Mouse (Mus musculus): Measurements from ENCODE around the gene Tbck.

The Tbck gene

GRCm38 (mm10) chr3:132813706-132814497, 130.0 kb downstream of the Tbck start:
- in situ Hi-C loops (cut with MboI; ENCODE audit: low pct_unique_long_range_greater_than_20kb in 1 of 2, low sequenced_read_pairs in 2 of 2, unreplicated experiment in 1 of 2): no loop called here

- in situ Hi-C loops (cut with MboI; ENCODE audit: low pct_unique_long_range_greater_than_20kb in 1 of 2, low sequenced_read_pairs in 2 of 2, unreplicated experiment in 1 of 2): no loop called here
Observed at GRCm38 (mm10) chr3:132814791-132815496, 131.0 kb downstream of the Tbck start.

- in situ Hi-C loops (cut with MboI; ENCODE audit: low pct_unique_long_range_greater_than_20kb in 1 of 2, low sequenced_read_pairs in 2 of 2, unreplicated experiment in 1 of 2): no loop called here
Observed at GRCm38 (mm10) chr3:132815497-132816326, 131.8 kb downstream of the Tbck start.

GRCm38 (mm10) chr3:132819408-132819807, 135.5 kb downstream of the Tbck start:
- in situ Hi-C loops (cut with MboI; ENCODE audit: low pct_unique_long_range_greater_than_20kb in 1 of 2, low sequenced_read_pairs in 2 of 2, unreplicated experiment in 1 of 2): no loop called here

GRCm38 (mm10) chr3:132831179-132831873, 147.4 kb downstream of the Tbck start:
- in situ Hi-C loops (cut with MboI; ENCODE audit: low pct_unique_long_range_greater_than_20kb in 1 of 2, low sequenced_read_pairs in 2 of 2, unreplicated experiment in 1 of 2): no loop called here

- in situ Hi-C loops (cut with MboI; ENCODE audit: low pct_unique_long_range_greater_than_20kb in 1 of 2, low sequenced_read_pairs in 2 of 2, unreplicated experiment in 1 of 2): no loop called here
Observed at GRCm38 (mm10) chr3:132835118-132835794, 151.3 kb downstream of the Tbck start.

- in situ Hi-C loops (cut with MboI; ENCODE audit: low pct_unique_long_range_greater_than_20kb in 1 of 2, low sequenced_read_pairs in 2 of 2, unreplicated experiment in 1 of 2): no loop called here
Observed at GRCm38 (mm10) chr3:132837134-132837533, 153.2 kb downstream of the Tbck start.

GRCm38 (mm10) chr3:132838656-132839417, 154.9 kb downstream of the Tbck start:
- in situ Hi-C loops (cut with MboI; ENCODE audit: low pct_unique_long_range_greater_than_20kb in 1 of 2, low sequenced_read_pairs in 2 of 2, unreplicated experiment in 1 of 2): no loop called here

- in situ Hi-C loops (cut with MboI; ENCODE audit: low pct_unique_long_range_greater_than_20kb in 1 of 2, low sequenced_read_pairs in 2 of 2, unreplicated experiment in 1 of 2): no loop called here
Observed at GRCm38 (mm10) chr3:132839516-132839915, 155.6 kb downstream of the Tbck start.

- in situ Hi-C loops (cut with MboI; ENCODE audit: low pct_unique_long_range_greater_than_20kb in 1 of 2, low sequenced_read_pairs in 2 of 2, unreplicated experiment in 1 of 2): no loop called here
Observed at GRCm38 (mm10) chr3:132842676-132843075, 158.7 kb downstream of the Tbck start.

- in situ Hi-C loops (cut with MboI; ENCODE audit: low pct_unique_long_range_greater_than_20kb in 1 of 2, low sequenced_read_pairs in 2 of 2, unreplicated experiment in 1 of 2): no loop called here
Observed at GRCm38 (mm10) chr3:132849669-132850068, 165.7 kb downstream of the Tbck start.

GRCm38 (mm10) chr3:132850431-132850830, 166.5 kb downstream of the Tbck start:
- in situ Hi-C loops (cut with MboI; ENCODE audit: low pct_unique_long_range_greater_than_20kb in 1 of 2, low sequenced_read_pairs in 2 of 2, unreplicated experiment in 1 of 2): no loop called here

GRCm38 (mm10) chr3:132851417-132851816, 167.5 kb downstream of the Tbck start:
- in situ Hi-C loops (cut with MboI; ENCODE audit: low pct_unique_long_range_greater_than_20kb in 1 of 2, low sequenced_read_pairs in 2 of 2, unreplicated experiment in 1 of 2): no loop called here

- in situ Hi-C loops (cut with MboI; ENCODE audit: low pct_unique_long_range_greater_than_20kb in 1 of 2, low sequenced_read_pairs in 2 of 2, unreplicated experiment in 1 of 2): no loop called here
Observed at GRCm38 (mm10) chr3:132851841-132852728, 168.1 kb downstream of the Tbck start.

GRCm38 (mm10) chr3:132854271-132854670, 170.3 kb downstream of the Tbck start:
- in situ Hi-C loops (cut with MboI; ENCODE audit: low pct_unique_long_range_greater_than_20kb in 1 of 2, low sequenced_read_pairs in 2 of 2, unreplicated experiment in 1 of 2): no loop called here

- in situ Hi-C loops (cut with MboI; ENCODE audit: low pct_unique_long_range_greater_than_20kb in 1 of 2, low sequenced_read_pairs in 2 of 2, unreplicated experiment in 1 of 2): no loop called here
Observed at GRCm38 (mm10) chr3:132855458-132856212, 171.7 kb downstream of the Tbck start.
